Mouse (Mus musculus) MEL (cell line): ENCODE measurements around the gene Tppp2. TPM values are rescaled to one million over a fixed set of nuclear protein-coding genes. Genes with fewer than 3 reads are reported as not detected.
A peak's percentile ranks its signal among the peaks of the same experiment; 100 is the strongest.

Experiments
- DNase-seq: peaks from one replicate; pipeline ENCODE4 v3.0.0; 2011; ENCODE audit warnings: low read depth, low spot score
- H3K27ac ChIP-seq: 2 replicates; pipeline ENCODE4 v1.5.1; 2012; ENCODE audit warnings: low read depth, mild to moderate bottlenecking, control low read depth, low read length, moderate library complexity; ENCODE audit not compliant: control insufficient read depth
- H3K27me3 ChIP-seq, 2 experiments: fragments of 150-350 bp in 1 of 2; sonication (generic) in 1 of 2; 2 replicates each; pipeline ENCODE4 v1.6.1; 2012; ENCODE audit warnings: low read length in 2 of 2, mild to moderate bottlenecking in 2 of 2, improper control_type of control experiment in 1 of 2, moderate library complexity in 1 of 2; ENCODE audit not compliant: insufficient read depth in 2 of 2, control insufficient read depth in 1 of 2
- H3K36me3 ChIP-seq, 2 experiments: 2 replicates each; pipeline ENCODE4 v1.6.1; 2012 to 2014; ENCODE audit warnings: low read length in 2 of 2, improper control_type of control experiment in 1 of 2, inconsistent platforms in 1 of 2, mild to moderate bottlenecking in 1 of 2; ENCODE audit not compliant: insufficient read depth in 2 of 2, control insufficient read depth in 1 of 2
- H3K4me1 ChIP-seq, 2 experiments: fragments of 150-350 bp in 1 of 2; sonication (generic) in 1 of 2; 2 replicates each; pipeline ENCODE4 v1.6.1; 2012; ENCODE audit warnings: low read length in 2 of 2, improper control_type of control experiment in 1 of 2, mild to moderate bottlenecking in 1 of 2; ENCODE audit not compliant: insufficient read depth in 2 of 2, control insufficient read depth in 1 of 2
- H3K4me3 ChIP-seq, 2 experiments: fragments of 150-350 bp in 1 of 2; sonication (generic) in 1 of 2; 2 replicates each; pipeline ENCODE4 v1.5.1; 2012; ENCODE audit warnings: low read depth in 2 of 2, low read length in 2 of 2, mild to moderate bottlenecking in 2 of 2, moderate library complexity in 2 of 2, control low read depth in 1 of 2, improper control_type of control experiment in 1 of 2; ENCODE audit not compliant: control insufficient read depth in 1 of 2, insufficient read depth in 1 of 2
- H3K79me2 ChIP-seq: 2 replicates; pipeline ENCODE4 v1.6.1; 2012; ENCODE audit warnings: mild to moderate bottlenecking, low read length, moderate library complexity; ENCODE audit not compliant: control insufficient read depth, poor library complexity, insufficient read depth
- H3K9ac ChIP-seq: 2 replicates; pipeline ENCODE4 v1.6.1; 2012; ENCODE audit warnings: low read depth, mild to moderate bottlenecking, control low read depth, low read length, moderate library complexity; ENCODE audit not compliant: control insufficient read depth, poor library complexity, severe bottlenecking
- H3K9me3 ChIP-seq: fragments of 150-350 bp; sonication (generic); replicated peaks from 2 replicates; pipeline ENCODE4 v1.6.1; 2012; ENCODE audit warnings: mild to moderate bottlenecking, low read length, improper control_type of control experiment, moderate library complexity; ENCODE audit not compliant: insufficient read depth
- CHD1 ChIP-seq: IDR thresholded peaks from 2 replicates; pipeline ENCODE4 v1.6.1; 2012; ENCODE audit warnings: low read depth, mild to moderate bottlenecking, inconsistent platforms, low read length, improper control_type of control experiment
- CHD2 ChIP-seq: IDR thresholded peaks from 2 replicates; pipeline ENCODE4 v1.6.1; 2011; ENCODE audit warnings: low read length, improper control_type of control experiment
- E2F4 ChIP-seq: IDR thresholded peaks from 2 replicates; pipeline ENCODE4 v1.6.1; 2011; ENCODE audit warnings: low read depth, low read length, improper control_type of control experiment, borderline replicate concordance
- ELF1 ChIP-seq: IDR thresholded peaks from 2 replicates; pipeline ENCODE4 v1.6.1; 2014; ENCODE audit warnings: low read depth, mild to moderate bottlenecking, inconsistent platforms, low read length, improper control_type of control experiment, moderate library complexity
- EP300 ChIP-seq, 2 experiments: IDR thresholded peaks; 2 replicates each; pipeline ENCODE4 v1.6.1; 2011; ENCODE audit warnings: improper control_type of control experiment in 2 of 2, low read length in 2 of 2, low read depth in 1 of 2, mild to moderate bottlenecking in 1 of 2
- HCFC1 ChIP-seq: IDR thresholded peaks from 2 replicates; pipeline ENCODE4 v1.6.1; 2012; ENCODE audit warnings: low read depth, mild to moderate bottlenecking, inconsistent platforms, low read length, improper control_type of control experiment, moderate library complexity
- JUND ChIP-seq: IDR thresholded peaks from 2 replicates; pipeline ENCODE4 v1.6.1; 2011; ENCODE audit warnings: low read depth, mild to moderate bottlenecking, improper control_type of control experiment, low read length
- MAX ChIP-seq: IDR thresholded peaks from 2 replicates; pipeline ENCODE4 v1.6.1; 2011; ENCODE audit warnings: low read length, improper control_type of control experiment
- MEF2A ChIP-seq: IDR thresholded peaks from 2 replicates; pipeline ENCODE4 v1.6.1; 2014; ENCODE audit warnings: low read depth, mild to moderate bottlenecking, inconsistent platforms, low read length, improper control_type of control experiment; ENCODE audit not compliant: poor library complexity, insufficient replicate concordance, severe bottlenecking; ENCODE audit errors: extremely low read depth
- MXI1 ChIP-seq: IDR thresholded peaks from 2 replicates; pipeline ENCODE4 v1.6.1; 2011; ENCODE audit warnings: mild to moderate bottlenecking, low read depth, low read length, improper control_type of control experiment
- MYC ChIP-seq: IDR thresholded peaks from 2 replicates; pipeline ENCODE4 v1.6.1; 2011; ENCODE audit warnings: low read depth, mild to moderate bottlenecking, low read length, improper control_type of control experiment, moderate library complexity
- POLR2A ChIP-seq, 2 experiments: IDR thresholded peaks; 2 replicates each; pipeline ENCODE4 v1.6.1; 2011 to 2012; ENCODE audit warnings: low read length in 2 of 2, mild to moderate bottlenecking in 2 of 2, control low read depth in 1 of 2, improper control_type of control experiment in 1 of 2, low read depth in 1 of 2, moderate library complexity in 1 of 2; ENCODE audit not compliant: control insufficient read depth in 1 of 2, insufficient read depth in 1 of 2, poor library complexity in 1 of 2
- POLR2AphosphoS2 ChIP-seq: IDR thresholded peaks from 2 replicates; pipeline ENCODE4 v1.6.1; 2011; ENCODE audit warnings: low read length, improper control_type of control experiment
- POLR2AphosphoS5 ChIP-seq: IDR thresholded peaks from 2 replicates; pipeline ENCODE4 v1.6.1; 2012; ENCODE audit warnings: low read depth, borderline replicate concordance, mild to moderate bottlenecking, inconsistent platforms, low read length, moderate library complexity, mixed read lengths
- RCOR1 ChIP-seq: IDR thresholded peaks from 2 replicates; pipeline ENCODE4 v1.6.1; 2012; ENCODE audit warnings: low read depth, mild to moderate bottlenecking, inconsistent platforms, low read length, improper control_type of control experiment
- SMC3 ChIP-seq: IDR thresholded peaks from 2 replicates; pipeline ENCODE4 v1.6.1; 2011; ENCODE audit warnings: low read depth, low read length, improper control_type of control experiment
- TAL1 ChIP-seq: IDR thresholded peaks from 2 replicates; pipeline ENCODE4 v1.6.1; 2012; ENCODE audit warnings: mild to moderate bottlenecking, inconsistent platforms, low read length, moderate library complexity, mixed read lengths
- UBTF ChIP-seq: IDR thresholded peaks from 2 replicates; pipeline ENCODE4 v1.6.1; 2012; ENCODE audit warnings: low read depth, mild to moderate bottlenecking, inconsistent platforms, low read length, improper control_type of control experiment, moderate library complexity, borderline replicate concordance; ENCODE audit not compliant: insufficient read depth
- ZC3H11A ChIP-seq: IDR thresholded peaks from 2 replicates; pipeline ENCODE4 v1.6.1; 2012; ENCODE audit warnings: low read depth, mild to moderate bottlenecking, inconsistent platforms, low read length, improper control_type of control experiment
- ZKSCAN1 ChIP-seq: IDR thresholded peaks from 2 replicates; pipeline ENCODE4 v1.6.1; 2012; ENCODE audit warnings: low read depth, mild to moderate bottlenecking, inconsistent platforms, low read length, improper control_type of control experiment, moderate library complexity
- ZNF384 ChIP-seq: IDR thresholded peaks from 2 replicates; pipeline ENCODE4 v1.6.1; 2012; ENCODE audit warnings: low read depth, mild to moderate bottlenecking, inconsistent platforms, low read length, improper control_type of control experiment
- polyA plus RNA-seq, 2 experiments: library from polyadenylated mRNA; stranded (reverse) in 1 of 2; unstranded in 1 of 2; fragments of >175 nt in 1 of 2; fragments of >200 nt in 1 of 2; gene quantifications; 2 replicates each; pipeline versions ENCODE4 v1.2.1 to v1.2.4; 2012; ENCODE audit warnings: low replicate concordance in 2 of 2, low read depth in 1 of 2; ENCODE audit not compliant: insufficient read length in 2 of 2, insufficient read depth in 1 of 2, missing spikeins in 1 of 2
- total RNA-seq: library from RNA; depleted of rRNA; stranded (reverse); fragments of 300-350 nt; gene quantifications from 2 replicates; pipeline ENCODE4 v1.2.3, GENCODE M21; 2012

Gene Tppp2
- total and polyA plus RNA-seq, 3 experiments, result not detected

- TF ChIP-seq E2F4 (no peak), CHD2 (peak; percentile 60), ZNF384 (no peak), MXI1 (peak; percentile 73; the same call in 1 of the 2 replicates)
Observed at GRCm38 (mm10) chr14:51884598-51885331, 33.5 kb upstream of the Tppp2 start, which contains the start of gene Mettl17 (continued).

DNA sequence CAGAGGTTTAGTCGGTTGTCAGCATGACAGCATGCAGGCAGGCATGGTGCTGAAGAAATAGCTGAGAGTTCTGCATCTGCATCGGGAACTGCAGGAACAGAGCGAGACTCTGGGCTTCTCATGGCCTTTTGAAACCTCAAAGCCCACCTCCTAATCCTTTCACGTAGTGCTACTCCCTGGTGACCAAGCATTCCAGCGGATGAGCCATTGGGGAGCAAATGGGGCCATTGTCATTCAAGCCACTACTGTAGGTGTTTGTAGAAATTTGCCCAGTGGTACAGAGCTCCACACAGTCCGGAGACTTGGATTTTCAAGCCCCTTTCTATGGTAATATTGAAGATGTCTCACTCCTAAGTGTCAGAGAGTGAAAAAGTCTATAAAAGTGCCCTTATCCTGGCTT lies 32.2 kb upstream of the Tppp2 start:
- H3K4me3 ChIP-seq, result no peak overlapping the region
- no peaks in the 10 kb centered on the region for H3K27me3 ChIP-seq
- TF ChIP-seq JUND (no peak), EP300 (IDR thresholded peaks at IDR 0.05; ENCODE audit: low read depth in 1 of 2, low read length in 2 of 2) (no peak), HCFC1 (no peak), TAL1 (no peak), ZNF384 (no peak), POLR2A (IDR thresholded peaks at IDR 0.05; ENCODE audit: control insufficient read depth in 1 of 2, insufficient read depth in 1 of 2, low read depth in 1 of 2, low read length in 2 of 2, poor library complexity in 1 of 2) (no peak), MYC (no peak), MAX (no peak), ZKSCAN1 (no peak), CHD1 (no peak), RCOR1 (no peak), UBTF (no peak), MEF2A (no peak), ZC3H11A (no peak), ELF1 (no peak), POLR2AphosphoS2 (no peak), E2F4 (no peak), SMC3 (no peak), POLR2AphosphoS5 (no peak)
- H3K4me1 ChIP-seq, result peaks cover 0 to 4% of the 10 kb centered on the region in 2 experiments; a peak in 2 of 4 replicates
- peaks cover 3% of the 10 kb centered on the region for H3K79me2 ChIP-seq
- H3K9ac ChIP-seq, result no peak overlapping the region
- H3K27ac ChIP-seq, result no peak overlapping the region
- H3K36me3 ChIP-seq, result peaks cover 0 to 9% of the 10 kb centered on the region in 2 experiments; a peak in 2 of 4 replicates
- DNase-seq, result no peak
- no peaks in the 10 kb centered on the region for H3K9me3 ChIP-seq
